ENCODE assay signal across 15 mouse cellular contexts in genomic region chr1:135520550-135521168, GRCm38 (mm10).
"Had no signal": no experiment of that assay in that cellular context is flagged by ENCODE, and none has a peak within 500 bp of the region (broad histone marks: within the 10 kb centered on the region; RNA-seq: fewer than 3 reads in every experiment).

No protein-coding gene starts in this region.

- H3K4me3 ChIP-seq: liver, embryonic 15.5 days; megakaryocyte, embryonic 14.5 days; midbrain, embryonic 13.5 days; midbrain, embryonic 15.5 days; neural tube, embryonic 12.5 days; stomach, embryonic 15.5 days had no signal

- H3K27ac ChIP-seq: liver, embryonic 15.5 days; macrophage; midbrain, embryonic 13.5 days; midbrain, embryonic 15.5 days; neural tube, embryonic 12.5 days; stomach, embryonic 15.5 days; stomach, postnatal 0 days had no signal

- DNase-seq: liver, postnatal 0 days; lung, postnatal 10 days; right cerebral cortex, postnatal 14 days; thymus, adult 2 months; thymus, postnatal 25 days; thymus, postnatal 4 days had no signal

- H3K9me3 ChIP-seq: liver, embryonic 15.5 days; midbrain, embryonic 13.5 days; midbrain, embryonic 15.5 days; stomach, embryonic 15.5 days had no signal

- H3K9ac ChIP-seq: liver, embryonic 15.5 days; liver, postnatal 0 days; midbrain, embryonic 13.5 days; midbrain, embryonic 15.5 days; neural tube, embryonic 12.5 days; stomach, embryonic 15.5 days had no signal

- H3K4me2 ChIP-seq: liver, embryonic 15.5 days; midbrain, embryonic 11.5 days; midbrain, embryonic 13.5 days; midbrain, embryonic 15.5 days; neural tube, embryonic 12.5 days; stomach, embryonic 15.5 days had no signal

- H3K36me3 ChIP-seq: liver, embryonic 15.5 days; midbrain, embryonic 15.5 days; stomach, embryonic 15.5 days had no signal

- H3K27me3 ChIP-seq: liver, embryonic 15.5 days; megakaryocyte, embryonic 14.5 days; midbrain, embryonic 13.5 days; midbrain, embryonic 15.5 days; neural tube, embryonic 12.5 days; stomach, embryonic 15.5 days had no signal

- ATAC-seq: liver, postnatal 0 days; midbrain, embryonic 13.5 days; midbrain, embryonic 15.5 days had no signal
